Mouse (Mus musculus) midbrain, embryonic 14.5 days (tissue): ENCODE measurements around the gene Treml1. TPM values are rescaled to one million over a fixed set of nuclear protein-coding genes. Genes with fewer than 3 reads are reported as not detected.

ENCODE experiments used
- ATAC-seq: fragments of 200-750 bp; cut with Nextera tagmentation; 2 replicates; pipeline ENCODE4 v1.8.0; 2017; ENCODE audit warnings: moderate number of reproducible peaks, moderate library complexity; ENCODE audit not compliant: low FRiP score, low TSS enrichment
- DNase-seq: peaks from one replicate; pipeline ENCODE4 v3.0.0-alpha.2; 2015
- H3K27ac ChIP-seq: fragments of 300-500 bp; sonication (generic); replicated peaks from 2 replicates; pipeline ENCODE4 v1.5.1; 2014; ENCODE audit warnings: mild to moderate bottlenecking, low read depth, low read length, moderate library complexity
- H3K27me3 ChIP-seq: fragments of 300-500 bp; sonication (generic); 2 replicates; pipeline ENCODE4 v1.6.1; 2014; ENCODE audit warnings: low read length, control low read depth, mixed read lengths; ENCODE audit not compliant: control insufficient read depth, insufficient read depth
- H3K36me3 ChIP-seq: fragments of 300-500 bp; sonication (generic); 2 replicates; pipeline ENCODE4 v1.6.1; 2014; ENCODE audit warnings: low read length, control low read depth; ENCODE audit not compliant: control insufficient read depth, insufficient read depth
- H3K4me1 ChIP-seq: fragments of 300-500 bp; sonication (generic); 2 replicates; pipeline ENCODE4 v1.6.1; 2014; ENCODE audit warnings: mild to moderate bottlenecking, antibody characterized with exemption, low read length, control low read depth; ENCODE audit not compliant: control insufficient read depth, insufficient read depth
- H3K4me2 ChIP-seq: fragments of 300-500 bp; sonication (generic); 2 replicates; pipeline ENCODE4 v1.6.1; 2014; ENCODE audit warnings: mild to moderate bottlenecking, low read length, moderate library complexity
- H3K4me3 ChIP-seq: fragments of 300-500 bp; sonication (generic); replicated peaks from 2 replicates; pipeline ENCODE4 v1.5.1; 2014; ENCODE audit warnings: low read depth, low read length
- H3K9ac ChIP-seq: fragments of 300-500 bp; sonication (generic); replicated peaks from 2 replicates; pipeline ENCODE4 v1.6.1; 2014; ENCODE audit warnings: mild to moderate bottlenecking, low read length, moderate library complexity
- H3K9me3 ChIP-seq: fragments of 300-500 bp; sonication (generic); 2 replicates; pipeline ENCODE4 v1.6.1; 2016; ENCODE audit warnings: low read length, control low read depth, mixed read lengths; ENCODE audit not compliant: control insufficient read depth
- WGBS: fragments of 180-500 bp; shearing (Covaris S2); extraction: QIAGEN DNeasy Blood & Tissue Kit; methylation state at CpG from one replicate; pipeline ENCODE4 v1.1.7; 2014; 5-methylcytosine and 5-hydroxymethylcytosine counted together
- polyA plus RNA-seq: library from polyadenylated mRNA; unstranded; fragments of >200 nt; fragmentation: Nextera tagmentation; extraction: Ambion mirVana; gene quantifications from 2 replicates; pipeline ENCODE4 v1.2.1, GENCODE M21; 2014

Gene Treml1
- polyA plus RNA-seq, 1 experiment from 2014 or later, result 0.51 TPM

DNA sequence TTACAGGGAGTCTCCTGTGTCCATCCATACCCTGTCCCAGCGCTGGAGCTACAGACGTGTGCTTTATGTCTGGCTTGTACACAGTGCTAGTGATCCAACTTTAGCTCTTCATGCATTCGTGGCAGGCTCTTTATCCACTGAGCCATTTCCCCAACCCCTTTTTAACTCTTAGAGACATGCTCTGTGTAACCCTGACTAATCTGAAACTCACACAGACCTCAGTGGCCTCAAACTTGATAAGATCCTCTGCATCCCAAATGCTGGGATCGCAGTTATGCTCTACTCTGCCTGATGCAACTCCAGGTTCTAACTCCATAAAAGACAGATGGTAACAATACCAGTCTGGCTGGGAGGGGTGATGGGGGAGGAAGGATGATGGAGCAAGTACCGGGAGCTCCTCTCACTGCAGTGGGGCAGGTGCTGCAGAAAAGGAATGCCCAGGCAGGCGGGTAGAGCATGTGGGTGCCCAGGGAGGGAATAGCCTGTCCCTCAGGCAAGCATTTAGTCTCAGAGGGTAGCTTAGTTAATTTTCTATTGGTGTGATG, 3.8 kb downstream of the Treml1 start:
- WGBS, result 83% methylated on average over 6 of the region's 6 CpGs
- no peaks in the 10 kb centered on the region for H3K9me3 ChIP-seq
- ATAC-seq, result no peak

GRCm38 (mm10) chr17:48365511-48366155, 5.9 kb downstream of the Treml1 start:
- no peaks in the 10 kb centered on the region for H3K36me3 ChIP-seq
- H3K4me1 ChIP-seq, result no peaks in the 10 kb centered on the region
- ATAC-seq (no peak), DNase-seq (no peak)
- H3K9ac ChIP-seq, result no peak overlapping the region
- no peaks in the 10 kb centered on the region for H3K9me3 ChIP-seq
- H3K27me3 ChIP-seq, result no peaks in the 10 kb centered on the region
- no peak overlapping the region for H3K4me3 ChIP-seq
- H3K27ac ChIP-seq, result no peak overlapping the region
- WGBS, result 65% methylated on average over 9 of the region's 9 CpGs
- H3K4me2 ChIP-seq, result no peak overlapping the region

More for the DNA sequence above, 3.8 kb downstream of the Treml1 start:
- Histone ChIP-seq H3K9ac (no peak overlapping the region), H3K4me2 (no peak overlapping the region), H3K36me3 (no peaks in the 10 kb centered on the region), H3K27me3 (no peaks in the 10 kb centered on the region), H3K4me1 (no peaks in the 10 kb centered on the region), H3K27ac (no peak overlapping the region), H3K4me3 (no peak overlapping the region)
- no peak for DNase-seq

DNA sequence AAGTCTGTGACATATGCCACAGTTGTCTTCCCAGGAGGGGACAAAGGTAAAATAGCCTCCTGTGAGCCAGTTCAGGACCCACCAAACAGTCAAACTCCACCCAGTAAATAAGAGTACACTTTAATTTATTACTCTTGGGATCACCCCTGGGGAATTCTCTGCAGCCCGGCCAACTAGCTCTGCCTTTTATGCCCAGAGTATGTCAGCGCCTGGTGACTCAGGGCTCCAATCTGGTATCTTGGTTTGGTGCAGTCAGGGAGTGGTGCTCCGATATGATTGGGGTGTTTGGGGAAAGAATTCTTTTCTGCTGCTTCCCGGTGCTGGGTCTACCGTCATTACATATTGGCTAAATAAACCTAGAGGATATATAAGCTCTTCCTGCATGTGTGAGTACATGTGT, 7.1 kb downstream of the Treml1 start:
- Histone ChIP-seq H3K27ac (no peak overlapping the region), H3K4me3 (no peak overlapping the region), H3K9me3 (no peaks in the 10 kb centered on the region), H3K9ac (no peak overlapping the region), H3K4me2 (no peak overlapping the region), H3K27me3 (no peaks in the 10 kb centered on the region), H3K36me3 (no peaks in the 10 kb centered on the region), H3K4me1 (no peaks in the 10 kb centered on the region)
- 92% methylated on average over 5 of the region's 5 CpGs for WGBS
- ATAC-seq, result no peak
- DNase-seq, result no peak

- H3K4me2 ChIP-seq, result no peak overlapping the region
- H3K4me3 ChIP-seq, result no peak overlapping the region
- no peak for ATAC-seq
- no peak for DNase-seq
- no peaks in the 10 kb centered on the region for H3K27me3 ChIP-seq
- no peak overlapping the region for H3K27ac ChIP-seq
- H3K9me3 ChIP-seq, result no peaks in the 10 kb centered on the region
- no peak overlapping the region for H3K9ac ChIP-seq
- H3K36me3 ChIP-seq, result no peaks in the 10 kb centered on the region
- H3K4me1 ChIP-seq, result no peaks in the 10 kb centered on the region
These were observed 11.9 kb downstream of the Treml1 start for GRCm38 (mm10) chr17:48371621-48372020.

DNA sequence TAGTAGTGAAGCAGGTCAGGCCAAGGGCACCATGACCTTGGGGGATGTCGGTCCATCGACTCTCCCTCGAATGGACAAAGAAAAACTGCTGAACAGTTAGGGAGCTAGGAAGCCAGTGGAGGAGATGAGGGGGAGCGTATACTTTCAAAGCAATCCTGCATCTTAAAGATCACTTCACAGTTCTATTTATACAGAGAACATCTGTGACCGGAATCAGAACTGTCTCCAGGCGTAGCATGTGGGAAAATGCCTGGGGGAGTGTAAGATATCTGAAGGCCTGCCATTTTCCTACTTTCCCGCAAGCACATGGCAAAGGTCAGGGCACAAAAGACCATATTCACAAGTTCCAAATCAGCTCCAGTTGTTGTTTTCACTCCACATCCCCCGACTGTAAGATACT, 13.3 kb downstream of the Treml1 start:
- H3K4me1 ChIP-seq, result no peaks in the 10 kb centered on the region
- ATAC-seq, result no peak
- no peaks in the 10 kb centered on the region for H3K27me3 ChIP-seq

DNA sequence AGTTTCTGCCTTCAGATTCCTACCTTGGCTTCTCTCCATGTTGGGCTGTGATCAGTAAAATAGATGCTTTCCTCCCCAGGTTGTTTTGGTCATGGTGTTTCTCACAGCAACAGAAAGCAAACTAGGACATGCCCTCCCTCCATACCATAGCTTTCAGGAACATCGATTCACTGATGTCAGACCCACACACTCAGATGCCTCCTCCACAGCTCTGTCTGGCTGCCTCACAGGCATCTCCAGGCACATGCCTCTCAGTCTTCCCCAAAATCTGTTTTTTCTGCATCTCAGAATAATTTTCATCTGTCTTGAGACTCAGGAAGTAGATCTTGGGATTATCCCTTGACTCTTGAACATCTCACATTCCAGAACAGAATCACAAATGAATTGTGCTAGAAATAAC, 16.4 kb downstream of the Treml1 start:
- Histone ChIP-seq H3K36me3 (no peaks in the 10 kb centered on the region), H3K27me3 (no peaks in the 10 kb centered on the region), H3K9me3 (no peaks in the 10 kb centered on the region), H3K4me3 (no peak overlapping the region), H3K27ac (no peak overlapping the region), H3K4me2 (no peak overlapping the region), H3K4me1 (no peaks in the 10 kb centered on the region), H3K9ac (no peak overlapping the region)
- ATAC-seq (no peak), DNase-seq (no peak)
- WGBS, result 90% methylated on average over 1 of the region's 1 CpGs

More for the DNA sequence above, 13.3 kb downstream of the Treml1 start:
- 88% methylated on average over 8 of the region's 8 CpGs for WGBS
- DNase-seq, result no peak
- Histone ChIP-seq H3K9ac (no peak overlapping the region), H3K4me3 (no peak overlapping the region), H3K4me2 (no peak overlapping the region), H3K9me3 (no peaks in the 10 kb centered on the region), H3K27ac (no peak overlapping the region), H3K36me3 (no peaks in the 10 kb centered on the region)

DNA sequence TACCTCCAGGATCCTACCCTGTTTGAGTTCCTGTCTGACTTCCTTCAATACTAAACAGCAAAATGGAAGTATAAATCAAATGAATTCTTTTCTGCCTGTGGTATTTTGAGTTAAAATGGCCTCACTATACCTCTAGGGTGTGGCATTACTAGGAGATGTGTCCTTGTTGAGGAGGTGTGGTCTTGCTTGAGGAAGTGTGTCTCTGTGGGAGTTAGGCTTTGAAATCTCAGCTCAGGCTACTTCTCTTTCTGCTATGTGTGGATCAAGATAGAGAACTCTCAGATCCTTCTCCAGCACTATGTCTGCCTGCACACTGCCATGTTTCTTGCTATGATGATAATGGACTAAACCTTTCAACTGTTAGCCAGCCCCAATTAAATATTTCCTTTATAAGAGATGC, 19.3 kb downstream of the Treml1 start:
- Histone ChIP-seq H3K4me3 (no peak overlapping the region), H3K9me3 (no peaks in the 10 kb centered on the region)
- no peak for ATAC-seq

DNA sequence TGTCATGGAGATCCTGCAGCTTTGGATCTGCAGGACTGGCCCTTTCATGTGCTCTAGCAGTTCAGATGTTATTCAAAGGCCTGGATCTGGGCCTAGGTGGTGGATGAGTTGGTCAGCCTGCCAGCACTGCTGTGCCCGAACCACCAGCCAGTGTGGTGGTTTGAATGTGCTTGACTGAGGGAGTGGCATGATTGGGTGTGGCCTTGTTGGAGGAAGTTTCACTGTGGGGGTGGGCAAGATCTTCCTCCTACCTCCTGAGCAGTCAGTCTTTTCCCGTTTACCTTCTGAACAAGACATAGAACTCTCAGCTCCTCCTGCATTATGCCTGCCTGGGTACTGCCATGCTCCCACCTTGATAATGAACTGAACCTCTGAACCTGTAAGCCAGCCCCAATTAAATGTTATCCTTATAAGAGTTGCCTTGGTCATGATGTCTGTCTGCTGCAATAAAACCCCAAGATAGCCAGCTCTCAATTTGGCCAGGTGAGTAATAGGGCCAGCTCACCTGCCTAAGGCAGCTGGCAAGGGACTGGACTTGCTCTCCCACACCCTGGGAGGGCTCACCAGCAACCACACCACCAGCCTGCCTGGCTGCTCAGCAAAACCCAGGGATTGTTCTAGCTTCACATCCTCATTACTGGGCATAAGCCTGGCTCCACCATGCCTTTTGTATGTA, 26.2 kb downstream of the Treml1 start:
- H3K36me3 ChIP-seq, result peaks cover 47% of the 10 kb centered on the region
- 92% methylated on average over 2 of the region's 2 CpGs for WGBS
- ATAC-seq, result no peak

More for the DNA sequence above, 19.3 kb downstream of the Treml1 start:
- no peak overlapping the region for H3K27ac ChIP-seq
- no peak overlapping the region for H3K9ac ChIP-seq
- no peak overlapping the region for H3K4me2 ChIP-seq
- H3K36me3 ChIP-seq, result no peaks in the 10 kb centered on the region
- DNase-seq, result no peak
- H3K4me1 ChIP-seq, result no peaks in the 10 kb centered on the region
- no peaks in the 10 kb centered on the region for H3K27me3 ChIP-seq

GRCm38 (mm10) chr17:48388666-48389065, 28.9 kb downstream of the Treml1 start:
- Histone ChIP-seq H3K4me1 (no peaks in the 10 kb centered on the region), H3K4me2 (no peak overlapping the region), H3K9ac (no peak overlapping the region), H3K9me3 (no peaks in the 10 kb centered on the region), H3K27me3 (no peaks in the 10 kb centered on the region), H3K4me3 (no peak overlapping the region), H3K36me3 (peaks cover 74% of the 10 kb centered on the region), H3K27ac (no peak overlapping the region)
- no peak for ATAC-seq
- no peak for DNase-seq
- WGBS, result 83% methylated on average over 2 of the region's 2 CpGs

More for the DNA sequence above, 26.2 kb downstream of the Treml1 start:
- Histone ChIP-seq H3K27ac (no peak overlapping the region), H3K27me3 (no peaks in the 10 kb centered on the region), H3K4me3 (no peak overlapping the region), H3K4me2 (no peak overlapping the region), H3K9me3 (no peaks in the 10 kb centered on the region), H3K9ac (no peak overlapping the region), H3K4me1 (no peaks in the 10 kb centered on the region)
- DNase-seq, result no peak
